Mouse (Mus musculus) thymus, postnatal 36 days (tissue): ENCODE data around the gene Hoxd3.

Experiments used
- DNase-seq, 2 experiments: peaks; one replicate each; pipeline ENCODE4 v3.0.0; 2022; ENCODE audit warnings: mixed read lengths in 2 of 2

Gene Hoxd3

GRCm38 (mm10) chr2:74708676-74709075 lies 3.1 kb upstream of the Hoxd3 start:
- DNase-seq: no peak

GRCm38 (mm10) chr2:74709465-74710419 lies 2.0 kb upstream of the Hoxd3 start:
- no peak for DNase-seq

- DNase-seq: no peak
These were observed 691 bp upstream of the Hoxd3 start for GRCm38 (mm10) chr2:74710929-74711543.

- no peak for DNase-seq
These were observed 1.8 kb downstream of the Hoxd3 start for GRCm38 (mm10) chr2:74713239-74714150.

GRCm38 (mm10) chr2:74714156-74714789 lies 2.5 kb downstream of the Hoxd3 start:
- DNase-seq: no peak

- no peak for DNase-seq
These were observed 3.2 kb downstream of the Hoxd3 start for GRCm38 (mm10) chr2:74714881-74715280.

- DNase-seq: peak; percentile 71 to 74
These were observed 3.9 kb downstream of the Hoxd3 start for GRCm38 (mm10) chr2:74715504-74716241.

GRCm38 (mm10) chr2:74720384-74720783 lies 8.7 kb downstream of the Hoxd3 start:
- DNase-seq: no peak

- DNase-seq: no peak
These were observed 9.3 kb downstream of the Hoxd3 start for GRCm38 (mm10) chr2:74720955-74721491.

GRCm38 (mm10) chr2:74721882-74722281 lies 10.2 kb downstream of the Hoxd3 start:
- no peak for DNase-seq

- DNase-seq: no peak
These were observed 11.2 kb downstream of the Hoxd3 start for GRCm38 (mm10) chr2:74722949-74723348.

- DNase-seq: no peak
These were observed 12.7 kb downstream of the Hoxd3 start for GRCm38 (mm10) chr2:74724244-74725015.

GRCm38 (mm10) chr2:74725171-74725570 lies 13.4 kb downstream of the Hoxd3 start:
- DNase-seq: no peak

- DNase-seq: no peak
These were observed 14.8 kb downstream of the Hoxd3 start, which contains the start of gene Gm28230 for GRCm38 (mm10) chr2:74726551-74726950. Gm28230 (plus strand) TSS chr2:74726728.

- no peak for DNase-seq
These were observed 15.4 kb downstream of the Hoxd3 start for GRCm38 (mm10) chr2:74726973-74727639.

GRCm38 (mm10) chr2:74727640-74728302 lies 16.0 kb downstream of the Hoxd3 start:
- DNase-seq: no peak

GRCm38 (mm10) chr2:74728303-74728680 lies 16.6 kb downstream of the Hoxd3 start:
- no peak for DNase-seq

- no peak for DNase-seq
These were observed 18.6 kb downstream of the Hoxd3 start for GRCm38 (mm10) chr2:74730331-74730730.

- DNase-seq: no peak
These were observed 19.3 kb downstream of the Hoxd3 start for GRCm38 (mm10) chr2:74731055-74731454.
